ENCODE assay signal across 13 mouse cellular contexts in the genomic region with DNA sequence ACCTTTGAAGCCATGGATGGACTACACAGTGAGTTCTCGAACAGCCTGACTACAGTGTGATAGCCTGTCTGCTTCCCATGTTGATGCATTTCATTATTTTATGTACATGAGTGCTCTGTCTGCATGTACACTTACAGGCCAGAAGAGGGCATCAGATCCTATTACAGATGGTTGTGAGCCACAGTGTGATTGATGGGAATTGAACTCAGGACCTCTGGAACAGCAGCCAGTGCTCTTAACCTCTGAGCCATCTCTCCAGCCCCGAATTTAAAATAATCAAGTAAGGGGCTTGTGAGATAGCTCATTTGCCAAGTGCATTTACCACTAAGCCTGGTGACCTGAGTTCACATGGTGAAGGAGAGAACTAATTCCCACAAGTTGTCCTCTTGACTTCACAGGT. TPM values are rescaled to one million over a fixed set of nuclear protein-coding genes. Genes with fewer than 3 reads are reported as not detected.
DNase-seq lines count a peak whose midpoint lies in the region; ATAC-seq and TF ChIP-seq lines count a peak whose summit lies in the region.
"Had no signal": no experiment of that assay in that cellular context is flagged by ENCODE, and none has a peak within 500 bp of the region (broad histone marks: within the 10 kb centered on the region; RNA-seq: fewer than 3 reads in every experiment).

No protein-coding gene starts in this region.

- 74% methylated on average over 2 of the region's 2 CpGs for WGBS in heart, postnatal 0 days
- WGBS in lung, postnatal 0 days: 52% methylated on average over 2 of the region's 2 CpGs
- WGBS in embryonic facial prominence, embryonic 10.5 days: 74% methylated on average over 2 of the region's 2 CpGs

- H3K27me3 ChIP-seq in heart, postnatal 0 days (ENCODE audit: control insufficient read depth, insufficient read depth, low read length): no peaks in the 10 kb centered on the region
- H3K27me3 ChIP-seq in lung, postnatal 0 days (replicated peaks; ENCODE audit: insufficient read depth, low read length): no peaks in the 10 kb centered on the region
- no peaks in the 10 kb centered on the region for H3K27me3 ChIP-seq in embryonic facial prominence, embryonic 10.5 days (replicated peaks; ENCODE audit: low read depth, poor library complexity, severe bottlenecking)
- H3K27me3 ChIP-seq: megakaryocyte, embryonic 14.5 days had no signal

- intact Hi-C loops in heart, postnatal 10 days (cut with DNase I): no loop called here

- no peak overlapping the region for H3K4me3 ChIP-seq in heart, postnatal 0 days (ENCODE audit: low read depth, low read length)
- H3K4me3 ChIP-seq in lung, postnatal 0 days (ENCODE audit: low read depth, low read length): no peak overlapping the region
- no peak overlapping the region for H3K4me3 ChIP-seq in ES-E14 (ENCODE audit: insufficient read depth in 1 of 2, low read depth in 1 of 2, low read length in 2 of 2, poor library complexity in 1 of 2, severe bottlenecking in 1 of 2)
- H3K4me3 ChIP-seq in embryonic facial prominence, embryonic 10.5 days: no peak overlapping the region
- H3K4me3 ChIP-seq: megakaryocyte, embryonic 14.5 days had no signal

- H3K4me1 ChIP-seq in heart, postnatal 0 days (ENCODE audit: control insufficient read depth, insufficient read depth): peaks cover 4% of the 10 kb centered on the region
- 0 out of 2 replicates have a peak, but pooled peaks cover 2% of the 10 kb centered on the region for H3K4me1 ChIP-seq in lung, postnatal 0 days (ENCODE audit: insufficient read depth, low read depth, low read length)
- H3K4me1 ChIP-seq in ES-E14 (ENCODE audit: control insufficient read depth in 2 of 2, insufficient read depth in 2 of 2, low read length in 2 of 2, poor library complexity in 1 of 2): peaks cover 6 to 9% of the 10 kb centered on the region in 2 experiments
- H3K4me1 ChIP-seq in embryonic facial prominence, embryonic 10.5 days: peaks cover 10% of the 10 kb centered on the region

- no peak for ATAC-seq in heart, postnatal 0 days (ENCODE audit: insufficient read depth, low read depth)
- ATAC-seq in lung, postnatal 0 days: no peak

- peak; percentile 38 for TF ChIP-seq CTCF in heart, postnatal 0 days (IDR thresholded peaks at IDR 0.05; ENCODE audit: low read depth)
- peak; percentile 57 for TF ChIP-seq CTCF in lung, postnatal 0 days (IDR thresholded peaks at IDR 0.05)

- no peaks in the 10 kb centered on the region for H3K36me3 ChIP-seq in heart, postnatal 0 days (replicated peaks; ENCODE audit: control insufficient read depth, insufficient read depth, low read length)
- no peaks in the 10 kb centered on the region for H3K36me3 ChIP-seq in lung, postnatal 0 days (ENCODE audit: insufficient read depth, low read length)
- no peaks in the 10 kb centered on the region for H3K36me3 ChIP-seq in ES-E14 (ENCODE audit: control insufficient read depth, insufficient read depth, low read length, poor library complexity, severe bottlenecking)
- no peaks in the 10 kb centered on the region for H3K36me3 ChIP-seq in embryonic facial prominence, embryonic 10.5 days (replicated peaks)

- no peak overlapping the region for H3K9ac ChIP-seq in heart, postnatal 0 days (replicated peaks; ENCODE audit: low read depth, low read length)
- no peak overlapping the region for H3K9ac ChIP-seq in lung, postnatal 0 days (replicated peaks; ENCODE audit: low read depth)
- H3K9ac ChIP-seq in ES-E14 (ENCODE audit: insufficient read depth, low read depth, low read length, poor library complexity, severe bottlenecking): peak overlapping the region; percentile 60; the same call in 1 of the 2 replicates

- no peak for TF ChIP-seq EP300 in heart, postnatal 0 days (IDR thresholded peaks at IDR 0.05; ENCODE audit: low read depth)
- TF ChIP-seq EP300 in lung, postnatal 0 days (IDR thresholded peaks at IDR 0.05): no peak

- DNase-seq in heart, postnatal 0 days (ENCODE audit: low spot score): no peak
- no peak for DNase-seq in heart, postnatal 10 days
- DNase-seq in lung, postnatal 0 days (ENCODE audit: low spot score): no peak
- DNase-seq in lung, postnatal 10 days: no peak
- no peak for DNase-seq in ES-E14 (ENCODE audit: low read depth, low spot score)
- DNase-seq in retina, postnatal 1 day: peak; percentile 34
- DNase-seq in cerebellum, adult 11 months: no peak
- DNase-seq in embryonic facial prominence, embryonic 10.5 days (ENCODE audit: low spot score): no peak
- DNase-seq: adrenal gland, adult 8-10 months; cerebellum, postnatal 36 days; kidney, adult 11 months; lung, adult 18-20 months had no signal

- in situ Hi-C loops in ES-E14 (cut with MboI; ENCODE audit: low sequenced_read_pairs in 2 of 2, unreplicated experiment in 2 of 2): no loop called here

- H3K9me3 ChIP-seq in heart, postnatal 0 days (replicated peaks; ENCODE audit: control insufficient read depth, low read length): no peaks in the 10 kb centered on the region
- H3K9me3 ChIP-seq in lung, postnatal 0 days (ENCODE audit: low read length): no peaks in the 10 kb centered on the region
- H3K9me3 ChIP-seq in ES-E14 (ENCODE audit: control insufficient read depth, insufficient read depth, low read depth, low read length): no peaks in the 10 kb centered on the region
- H3K9me3 ChIP-seq in embryonic facial prominence, embryonic 10.5 days: no peaks in the 10 kb centered on the region
- H3K9me3 ChIP-seq: megakaryocyte, embryonic 14.5 days had no signal

- no peak overlapping the region for H3K4me2 ChIP-seq in heart, postnatal 0 days (ENCODE audit: low read depth, low read length)
- H3K4me2 ChIP-seq in lung, postnatal 0 days (replicated peaks; ENCODE audit: low read depth, low read length): no peak overlapping the region

- no peak overlapping the region for H3K27ac ChIP-seq in heart, postnatal 0 days (ENCODE audit: low read depth)
- H3K27ac ChIP-seq in lung, postnatal 0 days (ENCODE audit: low read length): no peak overlapping the region
- H3K27ac ChIP-seq in ES-E14 (ENCODE audit: insufficient read depth, low read depth, low read length, poor library complexity, severe bottlenecking): peak overlapping the region; percentile 89
- no peak overlapping the region for H3K27ac ChIP-seq in embryonic facial prominence, embryonic 10.5 days (replicated peaks)

TF ChIP-seq in ES-E14, 5 proteins besides CTCF, POLR2A, EP300 and RAD21:
- no peak for TF ChIP-seq MAFK (IDR thresholded peaks at IDR 0.05; ENCODE audit: insufficient read depth, low read depth, low read length)
- TF ChIP-seq CHD2 (IDR thresholded peaks at IDR 0.05; ENCODE audit: low read depth, low read length): no peak
- TF ChIP-seq ZNF384 (IDR thresholded peaks at IDR 0.05; ENCODE audit: low read depth, low read length): no peak
- no peak for TF ChIP-seq HCFC1 (IDR thresholded peaks at IDR 0.05; ENCODE audit: borderline replicate concordance, insufficient read depth, low read length)
- no peak for TF ChIP-seq ZC3H11A (IDR thresholded peaks at IDR 0.05; ENCODE audit: borderline replicate concordance, low read depth, low read length)

RNA-seq across cellular contexts. Expression of a gene that starts 4.1 kb away (rescaled TPM):
- 14.4 and 14.8 TPM in 2 replicates for total RNA-seq in heart, postnatal 0 days (2014; rRNA removed; ENCODE audit: low replicate concordance)
- 9.0 and 10.2 TPM in 2 replicates for polyA plus RNA-seq in heart, postnatal 0 days (2015; fragmentation: Nextera tagmentation; extraction: Ambion mirVana)
- 10 to 100 TPM; 14.6 to 15.1 TPM for total RNA-seq in heart, postnatal 10 days (2021)
- 18.4 and 18.7 TPM in 2 replicates for polyA plus RNA-seq in lung, postnatal 0 days (2015; fragmentation: Nextera tagmentation; extraction: Ambion mirVana)
- 55.6 and 57.6 TPM in 2 replicates for total RNA-seq in ES-E14 (2012; rRNA removed)
- 22.4 and 25.5 TPM in 2 replicates for polyA plus RNA-seq in embryonic facial prominence, embryonic 10.5 days (2016; fragmentation: Nextera tagmentation; extraction: Ambion mirVana)

RNA-seq across cellular contexts. Expression of a gene that starts 7.5 kb away (rescaled TPM):
- 9.9 and 24.9 TPM in 2 replicates for total RNA-seq in heart, postnatal 0 days (2014; rRNA removed; ENCODE audit: low replicate concordance)
- polyA plus RNA-seq in heart, postnatal 0 days (2015; fragmentation: Nextera tagmentation; extraction: Ambion mirVana): 35.6 and 42.0 TPM in 2 replicates
- 10 to 100 TPM; 46.2 to 59.2 TPM for total RNA-seq in heart, postnatal 10 days (2021)
- polyA plus RNA-seq in lung, postnatal 0 days (2015; fragmentation: Nextera tagmentation; extraction: Ambion mirVana): 48.6 and 54.0 TPM in 2 replicates
- 112 and 153 TPM in 2 replicates for total RNA-seq in ES-E14 (2012; rRNA removed)
- polyA plus RNA-seq in embryonic facial prominence, embryonic 10.5 days (2016; fragmentation: Nextera tagmentation; extraction: Ambion mirVana): 201 and 213 TPM in 2 replicates

RNA-seq across cellular contexts. Expression of a gene that starts 48.3 kb away (rescaled TPM):
- 98.8 and 99.1 TPM in 2 replicates for total RNA-seq in heart, postnatal 0 days (2014; rRNA removed; ENCODE audit: low replicate concordance)
- polyA plus RNA-seq in heart, postnatal 0 days (2015; fragmentation: Nextera tagmentation; extraction: Ambion mirVana): 81.2 and 83.5 TPM in 2 replicates
- total RNA-seq in heart, postnatal 10 days (2021): 100 to 1,000 TPM; 302 to 348 TPM
- 51.8 and 54.5 TPM in 2 replicates for polyA plus RNA-seq in lung, postnatal 0 days (2015; fragmentation: Nextera tagmentation; extraction: Ambion mirVana)
- total RNA-seq in ES-E14 (2012; rRNA removed): 166 and 208 TPM in 2 replicates
- polyA plus RNA-seq in embryonic facial prominence, embryonic 10.5 days (2016; fragmentation: Nextera tagmentation; extraction: Ambion mirVana): 65.4 and 69.9 TPM in 2 replicates
